Mouse (Mus musculus) embryonic fibroblast, embryonic 13.5 days (primary cell): ENCODE data around the gene Cped1.

Experiments used
- CTCF ChIP-seq: IDR thresholded peaks from 2 replicates; pipeline ENCODE4 v1.5.1; 2011; ENCODE audit warnings: mild to moderate bottlenecking, control low read depth, low read length, moderate library complexity, borderline replicate concordance; ENCODE audit not compliant: insufficient read depth
- POLR2A ChIP-seq: IDR thresholded peaks from 2 replicates; pipeline ENCODE4 v1.6.1; 2011; ENCODE audit warnings: low read depth, mild to moderate bottlenecking, control low read depth, low read length, moderate library complexity

GRCm38 (mm10) chr6:22136805-22137204 lies 151.1 kb downstream of the Cped1 start:
- TF ChIP-seq POLR2A (no peak), CTCF (no peak)
